Mouse (Mus musculus) liver, embryonic 14.5 days (tissue): ENCODE data around the gene Rhox4f. TPM values are rescaled to one million over a fixed set of nuclear protein-coding genes. Genes with fewer than 3 reads are reported as not detected.
"Not testable (repeated sequence)": the region's sequence is repeated elsewhere in the genome, so short reads cannot be mapped to it uniquely, and the experiment has no call there.

Source experiments
- ATAC-seq: fragments of 200-750 bp; cut with Nextera tagmentation; 2 replicates; pipeline ENCODE4 v1.8.0; 2017; ENCODE audit warnings: moderate number of reproducible peaks, mild to moderate bottlenecking, moderate library complexity; ENCODE audit not compliant: insufficient read depth
- DNase-seq, 3 experiments: peaks; one replicate each; pipeline ENCODE4 v3.0.0-alpha.2; 2012 to 2013; ENCODE audit warnings: low read depth in 3 of 3, low spot score in 3 of 3
- H3K27ac ChIP-seq: fragments of 300-500 bp; sonication (generic); 2 replicates; pipeline ENCODE4 v1.5.1; 2014; ENCODE audit warnings: moderate library complexity, mild to moderate bottlenecking, control low read depth, inconsistent platforms
- H3K27me3 ChIP-seq: fragments of 300-500 bp; sonication (generic); 2 replicates; pipeline ENCODE4 v1.6.1; 2014; ENCODE audit warnings: mild to moderate bottlenecking, low read length, moderate library complexity; ENCODE audit not compliant: control insufficient read depth, insufficient read depth
- H3K36me3 ChIP-seq: fragments of 300-500 bp; sonication (generic); replicated peaks from 2 replicates; pipeline ENCODE4 v1.6.1; 2014; ENCODE audit warnings: low read depth; ENCODE audit not compliant: control insufficient read depth, insufficient read depth
- H3K4me1 ChIP-seq, 2 experiments: fragments of 200-500 bp in 1 of 2; fragments of 300-500 bp in 1 of 2; sonication (generic) in 1 of 2; replicated peaks; 2 replicates each; pipeline ENCODE4 v1.6.1; 2012 to 2014; ENCODE audit warnings: antibody characterized with exemption in 1 of 2, inconsistent platforms in 1 of 2, low read length in 1 of 2; ENCODE audit not compliant: control insufficient read depth in 2 of 2, insufficient read depth in 2 of 2
- H3K4me2 ChIP-seq: fragments of 300-500 bp; sonication (generic); 2 replicates; pipeline ENCODE4 v1.6.1; 2014; ENCODE audit warnings: low read depth, mild to moderate bottlenecking, control low read depth, moderate library complexity
- H3K4me3 ChIP-seq, 2 experiments: fragments of 200-500 bp in 1 of 2; fragments of 300-500 bp in 1 of 2; sonication (generic) in 1 of 2; 2 replicates each; pipeline ENCODE4 v1.5.1; 2012 to 2014; ENCODE audit warnings: low read depth in 2 of 2, low read length in 2 of 2, mild to moderate bottlenecking in 2 of 2, control low read depth in 1 of 2, inconsistent platforms in 1 of 2, moderate library complexity in 1 of 2; ENCODE audit not compliant: insufficient read depth in 1 of 2
- H3K9ac ChIP-seq: fragments of 300-500 bp; sonication (generic); replicated peaks from 2 replicates; pipeline ENCODE4 v1.6.1; 2014; ENCODE audit warnings: mild to moderate bottlenecking, control low read depth, moderate library complexity
- H3K9me3 ChIP-seq: fragments of 300-500 bp; sonication (generic); 2 replicates; pipeline ENCODE4 v1.6.1; 2016; ENCODE audit warnings: low read length, mixed read lengths; ENCODE audit not compliant: control insufficient read depth
- WGBS: fragments of 180-500 bp; shearing (Covaris S2); extraction: QIAGEN DNeasy Blood & Tissue Kit; methylation state at CpG from one replicate; pipeline ENCODE4 v1.1.7; 2014; ENCODE audit not compliant: insufficient replicate concordance; 5-methylcytosine and 5-hydroxymethylcytosine counted together
- polyA plus RNA-seq, 2 experiments: library from polyadenylated mRNA; depleted of rRNA in 1 of 2; stranded (reverse) in 1 of 2; unstranded in 1 of 2; fragments of >200 nt; fragmentation: Nextera tagmentation in 1 of 2; extraction: Ambion mirVana in 1 of 2; gene quantifications; 2 replicates each; pipeline versions ENCODE4 v1.2.1 to v1.2.3; 2012 to 2014

Rhox4f gene
- not detected in 2 replicates for polyA plus RNA-seq (2012; rRNA removed)
- polyA plus RNA-seq (2014; fragmentation: Nextera tagmentation; extraction: Ambion mirVana) = not detected in 2 replicates

DNA sequence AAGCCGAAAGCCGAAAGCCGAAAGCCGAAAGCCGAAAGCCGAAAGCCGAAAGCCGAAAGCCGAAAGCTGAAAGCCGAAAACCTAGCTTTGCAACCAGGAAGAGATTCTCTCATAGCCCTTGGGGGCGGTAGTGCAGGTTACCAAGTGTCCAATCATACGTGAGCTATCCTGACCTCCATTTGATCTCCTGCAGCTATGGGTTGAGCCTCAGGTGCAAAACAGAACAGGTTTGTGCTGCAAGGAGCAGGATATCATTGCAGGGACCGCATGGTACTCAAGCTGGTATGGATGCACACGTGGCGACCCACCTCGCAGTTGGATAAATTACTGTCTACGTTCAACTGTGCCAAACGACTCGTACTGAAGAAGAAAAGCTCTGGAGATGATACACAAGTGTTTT, at the start of gene Rhox4f:
Gene Rhox4f, minus strand, starts transcription at position 101 of the 400 bp plus-strand sequence.
- H3K4me3 ChIP-seq, DNase-seq, H3K9me3 ChIP-seq, H3K4me2 ChIP-seq, H3K27ac ChIP-seq, H3K36me3 ChIP-seq, H3K9ac ChIP-seq, H3K4me1 ChIP-seq, H3K27me3 ChIP-seq, ATAC-seq: not testable (repeated sequence)
- 79% methylated on average over 13 of the region's 19 CpGs for WGBS

DNA sequence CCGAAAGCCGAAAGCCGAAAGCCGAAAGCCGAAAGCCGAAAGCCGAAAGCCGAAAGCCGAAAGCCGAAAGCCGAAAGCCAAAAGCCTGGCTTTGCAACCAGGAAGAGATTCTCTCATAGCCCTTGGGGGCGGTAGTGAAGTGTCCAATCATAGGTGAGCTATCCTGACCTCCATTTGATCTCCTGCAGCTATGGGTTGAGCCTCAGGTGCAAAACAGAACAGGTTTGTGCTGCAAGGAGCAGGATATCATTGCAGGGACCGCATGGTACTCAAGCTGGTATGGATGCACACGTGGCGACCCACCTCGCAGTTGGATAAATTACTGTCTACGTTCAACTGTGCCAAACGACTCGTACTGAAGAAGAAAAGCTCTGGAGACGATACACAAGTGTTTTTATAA, 43.7 kb upstream of the Rhox4f start, which contains the start of gene Rhox4g:
Gene Rhox4g, minus strand, starts transcription at position 101 of the 400 bp plus-strand sequence.
- not testable (repeated sequence) for H3K4me3 ChIP-seq, DNase-seq, H3K36me3 ChIP-seq, H3K27me3 ChIP-seq, ATAC-seq, H3K4me2 ChIP-seq, H3K4me1 ChIP-seq, H3K9ac ChIP-seq, H3K27ac ChIP-seq, H3K9me3 ChIP-seq
- WGBS = 80% methylated on average over 16 of the region's 20 CpGs

DNA sequence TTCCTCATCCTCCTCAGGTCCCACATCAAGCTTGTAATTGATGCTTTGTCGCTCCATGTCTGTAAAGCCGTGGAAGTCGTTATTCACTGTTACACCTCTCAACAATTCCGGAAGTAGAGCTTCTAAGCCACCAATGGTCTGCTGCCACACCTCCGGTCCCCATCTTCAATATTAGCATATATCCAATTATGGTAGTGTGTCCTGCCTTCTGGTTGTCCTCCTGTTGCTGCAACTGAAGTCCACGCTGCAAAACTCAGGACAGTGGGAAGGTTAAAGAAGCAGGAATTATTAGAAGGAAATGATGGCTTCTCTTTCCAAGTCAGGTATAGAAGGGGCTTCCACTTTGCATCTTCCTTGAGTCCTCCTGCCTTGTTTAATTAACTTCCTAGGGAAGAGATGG, 35.9 kb upstream of the Rhox4f start, which contains the start of gene Rhox2g:
Gene Rhox2g, minus strand, starts transcription at position 101 of the 400 bp plus-strand sequence.
- not testable (repeated sequence) for H3K27me3 ChIP-seq, H3K9ac ChIP-seq, H3K9me3 ChIP-seq, H3K36me3 ChIP-seq, H3K4me1 ChIP-seq, H3K27ac ChIP-seq, H3K4me2 ChIP-seq, ATAC-seq, DNase-seq, H3K4me3 ChIP-seq
- 68% methylated on average over 6 of the region's 6 CpGs for WGBS

- not testable (repeated sequence) for H3K27ac ChIP-seq, DNase-seq, H3K4me3 ChIP-seq, H3K9me3 ChIP-seq, H3K9ac ChIP-seq, H3K36me3 ChIP-seq, H3K27me3 ChIP-seq, H3K4me2 ChIP-seq, ATAC-seq, H3K4me1 ChIP-seq
- 67% methylated on average over 2 of the region's 2 CpGs for WGBS
Measured at GRCm38 (mm10) chrX:37628512-37628911, 21.0 kb upstream of the Rhox4f start, which contains the start of gene Rhox3g. Rhox3g (minus strand) TSS chrX:37628612.

GRCm38 (mm10) chrX:37580692-37581091, 26.8 kb downstream of the Rhox4f start, which contains the start of gene Rhox3f:
Rhox3f (plus strand) TSS chrX:37580992.
- not testable (repeated sequence) for DNase-seq, H3K9me3 ChIP-seq, ATAC-seq, H3K9ac ChIP-seq, H3K27me3 ChIP-seq, H3K4me1 ChIP-seq, H3K36me3 ChIP-seq, H3K4me3 ChIP-seq, H3K4me2 ChIP-seq, H3K27ac ChIP-seq

DNA sequence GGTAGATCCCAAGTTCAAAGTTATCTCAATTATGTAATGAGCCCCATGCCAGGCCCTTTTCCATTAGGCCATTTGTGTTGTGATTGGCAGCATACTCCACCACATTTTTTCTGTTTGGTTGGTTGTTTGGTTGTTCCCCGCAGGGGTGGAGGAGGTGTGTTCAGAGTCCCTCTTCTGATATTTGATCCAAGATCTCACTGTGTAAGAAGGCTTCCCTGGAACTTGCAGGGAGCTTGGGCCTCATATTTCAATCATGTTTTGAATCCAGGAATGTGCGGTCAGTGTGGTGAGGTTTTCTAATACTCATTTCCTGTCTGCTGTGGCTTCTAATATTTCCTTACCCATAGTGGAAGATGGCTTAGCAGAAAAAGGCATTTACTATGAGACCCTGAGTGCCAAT, 34.9 kb downstream of the Rhox4f start:
- not testable (repeated sequence) for ATAC-seq, H3K27me3 ChIP-seq, H3K27ac ChIP-seq, H3K36me3 ChIP-seq, H3K4me2 ChIP-seq, DNase-seq, H3K9me3 ChIP-seq, H3K9ac ChIP-seq, H3K4me3 ChIP-seq, H3K4me1 ChIP-seq
- WGBS = 35% methylated on average over 2 of the region's 2 CpGs

DNA sequence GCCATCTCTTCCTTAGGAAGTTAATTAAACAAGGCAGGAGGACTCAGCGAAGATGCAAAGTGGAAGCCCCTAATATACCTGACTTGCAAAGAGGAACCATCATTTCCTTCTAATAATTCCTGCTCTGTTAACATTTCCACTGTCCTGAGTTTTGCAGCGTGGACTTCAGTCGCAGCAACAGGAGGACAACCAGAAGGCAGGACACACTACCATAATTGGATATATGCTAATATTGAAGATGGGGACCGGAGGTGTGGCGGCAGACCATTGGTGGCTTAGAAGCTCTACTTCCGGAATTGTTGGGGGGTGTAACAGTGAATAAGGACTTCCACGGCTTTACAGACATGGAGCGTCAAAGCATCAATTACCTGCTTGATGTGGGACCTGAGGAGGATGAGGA, 36.4 kb downstream of the Rhox4f start, which contains the start of gene Rhox2f:
Gene Rhox2f, plus strand, starts transcription at position 301 of the 400 bp plus-strand sequence.
- not testable (repeated sequence) for H3K4me3 ChIP-seq, H3K4me2 ChIP-seq, H3K27ac ChIP-seq, ATAC-seq, H3K4me1 ChIP-seq, DNase-seq, H3K36me3 ChIP-seq, H3K9me3 ChIP-seq, H3K9ac ChIP-seq, H3K27me3 ChIP-seq
- WGBS = 71% methylated on average over 5 of the region's 8 CpGs

DNA sequence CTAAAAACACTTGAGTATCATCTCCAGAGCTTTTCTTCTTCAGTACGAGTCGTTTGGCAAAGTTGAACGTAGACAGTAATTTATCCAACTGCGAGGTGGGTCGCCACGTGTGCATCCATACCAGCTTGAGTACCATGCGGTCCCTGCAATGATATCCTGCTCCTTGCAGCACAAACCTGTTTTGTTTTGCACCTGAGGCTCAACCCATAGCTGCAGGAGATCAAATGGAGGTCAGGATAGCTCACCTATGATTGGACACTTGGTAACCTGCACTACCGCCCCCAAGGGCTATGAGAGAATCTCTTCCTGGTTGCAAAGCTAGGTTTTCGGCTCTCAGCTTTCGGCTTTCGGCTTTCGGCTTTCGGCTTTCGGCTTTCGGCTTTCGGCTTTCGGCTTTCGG, 50.4 kb downstream of the Rhox4f start, which contains the start of gene Rhox4e:
Gene Rhox4e, plus strand, starts transcription at position 301 of the 400 bp plus-strand sequence.
- not testable (repeated sequence) for H3K4me2 ChIP-seq, H3K9ac ChIP-seq, H3K4me1 ChIP-seq, H3K9me3 ChIP-seq, DNase-seq, ATAC-seq, H3K4me3 ChIP-seq, H3K27me3 ChIP-seq, H3K27ac ChIP-seq, H3K36me3 ChIP-seq
- 79% methylated on average over 10 of the region's 18 CpGs for WGBS
